Mouse (Mus musculus): ENCODE data around the gene Rora.

DNA sequence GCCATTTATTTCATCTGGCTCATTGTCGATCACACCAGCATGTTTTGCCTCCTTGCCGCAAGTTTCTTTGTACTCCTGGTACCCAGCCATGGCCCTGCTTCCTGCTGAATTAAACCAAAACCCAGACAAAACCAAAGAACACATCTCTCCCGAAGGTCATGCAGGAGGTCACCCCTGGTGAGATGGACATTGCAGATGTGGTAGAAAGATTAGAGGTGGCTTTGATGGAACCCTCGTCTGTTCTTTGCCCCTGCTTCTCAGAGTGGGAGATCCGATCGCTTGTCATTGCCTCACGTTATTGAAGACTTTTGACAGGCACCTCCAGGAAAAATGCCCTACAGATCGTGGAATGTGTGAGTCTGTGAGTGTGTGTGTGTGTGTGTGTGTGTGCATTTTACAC, 616.8 kb downstream of the Rora start:
- TF ChIP-seq CTCF (IDR thresholded peaks at IDR 0.05; ENCODE audit: low read depth, low read length) (no peak), POLR2A (IDR thresholded peaks at IDR 0.05; ENCODE audit: extremely low read depth, insufficient read depth, low read length) (no peak)
